Mouse (Mus musculus): ENCODE results near the gene Stim1.
A peak's percentile ranks its signal among the peaks of the same experiment; 100 is the strongest.
"Not testable (repeated sequence)": the region's sequence is repeated elsewhere in the genome, so short reads cannot be mapped to it uniquely, and the experiment has no call there.

Stim1 gene

GRCm38 (mm10) chr7:102370526-102370925 lies 102.9 kb downstream of the Stim1 start:
- DNase-seq (ENCODE audit: low spot score), result no peak

GRCm38 (mm10) chr7:102373382-102374072 lies 105.9 kb downstream of the Stim1 start:
- DNase-seq (ENCODE audit: low spot score), result no peak

- DNase-seq (ENCODE audit: low spot score), result no peak
Measured at GRCm38 (mm10) chr7:102383221-102383620, 115.6 kb downstream of the Stim1 start.

GRCm38 (mm10) chr7:102385973-102386372 lies 118.4 kb downstream of the Stim1 start:
- no peak for DNase-seq (ENCODE audit: low spot score)

- no peak for DNase-seq (ENCODE audit: low spot score)
Measured at GRCm38 (mm10) chr7:102389082-102389481, 121.5 kb downstream of the Stim1 start.

- no peak for DNase-seq (ENCODE audit: low spot score)
Measured at GRCm38 (mm10) chr7:102393898-102394297, 126.3 kb downstream of the Stim1 start.

GRCm38 (mm10) chr7:102395894-102396293 lies 128.3 kb downstream of the Stim1 start:
- no peak for DNase-seq (ENCODE audit: low spot score)

- DNase-seq (ENCODE audit: low spot score), result no peak
Measured at GRCm38 (mm10) chr7:102396331-102396730, 128.7 kb downstream of the Stim1 start.

GRCm38 (mm10) chr7:102399180-102399731 lies 131.7 kb downstream of the Stim1 start:
- no peak for DNase-seq (ENCODE audit: low spot score)

GRCm38 (mm10) chr7:102404118-102404517 lies 136.5 kb downstream of the Stim1 start:
- DNase-seq (ENCODE audit: low spot score), result no peak

GRCm38 (mm10) chr7:102407440-102407839 lies 139.8 kb downstream of the Stim1 start:
- no peak for DNase-seq (ENCODE audit: low spot score)

- not testable (repeated sequence) for DNase-seq (ENCODE audit: low spot score)
Measured at GRCm38 (mm10) chr7:102415272-102415671, 147.7 kb downstream of the Stim1 start.

GRCm38 (mm10) chr7:102415841-102416240 lies 148.2 kb downstream of the Stim1 start:
- no peak for DNase-seq (ENCODE audit: low spot score)

GRCm38 (mm10) chr7:102417398-102417797 lies 149.8 kb downstream of the Stim1 start:
- DNase-seq (ENCODE audit: low spot score), result peak; percentile 18

- no peak for DNase-seq (ENCODE audit: low spot score)
Measured at GRCm38 (mm10) chr7:102422036-102422435, 154.4 kb downstream of the Stim1 start.

- DNase-seq (ENCODE audit: low spot score), result no peak
Measured at GRCm38 (mm10) chr7:102425933-102426685, 158.5 kb downstream of the Stim1 start.

GRCm38 (mm10) chr7:102434344-102434743 lies 166.7 kb downstream of the Stim1 start:
- DNase-seq (ENCODE audit: low spot score), result no peak

GRCm38 (mm10) chr7:102440822-102441656 lies 173.4 kb downstream of the Stim1 start:
- DNase-seq (ENCODE audit: low spot score), result no peak

- peak; percentile 93 for DNase-seq (ENCODE audit: low spot score)
Measured at GRCm38 (mm10) chr7:102441657-102442391, 174.2 kb downstream of the Stim1 start, which contains the start of gene Rrm1. Gene Rrm1 (plus strand): TSS chr7:102441695.

- DNase-seq (ENCODE audit: low spot score), result no peak
Measured at GRCm38 (mm10) chr7:102442432-102442831, 174.8 kb downstream of the Stim1 start.

GRCm38 (mm10) chr7:102444301-102444700 lies 176.7 kb downstream of the Stim1 start:
- no peak for DNase-seq (ENCODE audit: low spot score)

Data from ovary, postnatal 14 days (tissue).